Mouse (Mus musculus) forebrain, embryonic 13.5 days (tissue): Measurements from ENCODE around the gene BC034090. TPM values are rescaled to one million over a fixed set of nuclear protein-coding genes. Genes with fewer than 3 reads are reported as not detected.

ENCODE experiments used
- ATAC-seq: fragments of 200-750 bp; cut with Nextera tagmentation; 2 replicates; pipeline ENCODE4 v1.8.0; 2017
- H3K27ac ChIP-seq: fragments of 300-500 bp; sonication (generic); 2 replicates; pipeline ENCODE4 v1.5.1; 2015; ENCODE audit warnings: inconsistent platforms, mild to moderate bottlenecking, moderate library complexity
- H3K27me3 ChIP-seq: fragments of 300-500 bp; sonication (generic); 2 replicates; pipeline ENCODE4 v1.6.1; 2015; ENCODE audit warnings: mild to moderate bottlenecking, inconsistent platforms
- H3K36me3 ChIP-seq: fragments of 300-500 bp; sonication (generic); 2 replicates; pipeline ENCODE4 v1.6.1; 2015; ENCODE audit warnings: mild to moderate bottlenecking, inconsistent platforms; ENCODE audit not compliant: poor library complexity, severe bottlenecking
- H3K4me1 ChIP-seq: fragments of 300-500 bp; sonication (generic); 2 replicates; pipeline ENCODE4 v1.6.1; 2015; ENCODE audit warnings: inconsistent platforms
- H3K4me2 ChIP-seq: fragments of 300-500 bp; sonication (generic); 2 replicates; pipeline ENCODE4 v1.6.1; 2015; ENCODE audit warnings: inconsistent platforms, mild to moderate bottlenecking, moderate library complexity
- H3K4me3 ChIP-seq: fragments of 300-500 bp; sonication (generic); 2 replicates; pipeline ENCODE4 v1.5.1; 2015; ENCODE audit warnings: mild to moderate bottlenecking, inconsistent platforms
- H3K9ac ChIP-seq: fragments of 300-500 bp; sonication (generic); 2 replicates; pipeline ENCODE4 v1.6.1; 2015; ENCODE audit warnings: mild to moderate bottlenecking, inconsistent platforms
- H3K9me3 ChIP-seq: fragments of 300-500 bp; sonication (generic); replicated peaks from 2 replicates; pipeline ENCODE4 v1.6.1; 2016; ENCODE audit warnings: inconsistent platforms
- WGBS: fragments of 180-500 bp; shearing (Covaris S2); methylation state at CpG from one replicate; pipeline ENCODE4 v1.1.7; 2015; 5-methylcytosine and 5-hydroxymethylcytosine counted together
- polyA plus RNA-seq: library from polyadenylated mRNA; unstranded; fragments of >200 nt; fragmentation: Nextera tagmentation; extraction: Ambion mirVana; gene quantifications from 2 replicates; pipeline ENCODE4 v1.2.1, GENCODE M21; 2015

Gene BC034090
- polyA plus RNA-seq, 1 experiment from 2014 or later: 3.4 TPM

GRCm38 (mm10) chr1:155229464-155230411 is 14.5 kb downstream of the BC034090 start:
- ATAC-seq: peak; percentile 31; the same call in 1 of the 2 replicates
- no peak overlapping the region for H3K4me2 ChIP-seq
- H3K4me3 ChIP-seq: no peak overlapping the region
- H3K9me3 ChIP-seq: no peaks in the 10 kb centered on the region
- H3K36me3 ChIP-seq: no peaks in the 10 kb centered on the region
- H3K27ac ChIP-seq: peak overlapping the region; percentile 48
- H3K4me1 ChIP-seq: peaks cover 57% of the 10 kb centered on the region
- H3K27me3 ChIP-seq: no peaks in the 10 kb centered on the region
- H3K9ac ChIP-seq: no peak overlapping the region; the same call in 1 of the 2 replicates
- 27% methylated on average over 14 of the region's 14 CpGs for WGBS

DNA sequence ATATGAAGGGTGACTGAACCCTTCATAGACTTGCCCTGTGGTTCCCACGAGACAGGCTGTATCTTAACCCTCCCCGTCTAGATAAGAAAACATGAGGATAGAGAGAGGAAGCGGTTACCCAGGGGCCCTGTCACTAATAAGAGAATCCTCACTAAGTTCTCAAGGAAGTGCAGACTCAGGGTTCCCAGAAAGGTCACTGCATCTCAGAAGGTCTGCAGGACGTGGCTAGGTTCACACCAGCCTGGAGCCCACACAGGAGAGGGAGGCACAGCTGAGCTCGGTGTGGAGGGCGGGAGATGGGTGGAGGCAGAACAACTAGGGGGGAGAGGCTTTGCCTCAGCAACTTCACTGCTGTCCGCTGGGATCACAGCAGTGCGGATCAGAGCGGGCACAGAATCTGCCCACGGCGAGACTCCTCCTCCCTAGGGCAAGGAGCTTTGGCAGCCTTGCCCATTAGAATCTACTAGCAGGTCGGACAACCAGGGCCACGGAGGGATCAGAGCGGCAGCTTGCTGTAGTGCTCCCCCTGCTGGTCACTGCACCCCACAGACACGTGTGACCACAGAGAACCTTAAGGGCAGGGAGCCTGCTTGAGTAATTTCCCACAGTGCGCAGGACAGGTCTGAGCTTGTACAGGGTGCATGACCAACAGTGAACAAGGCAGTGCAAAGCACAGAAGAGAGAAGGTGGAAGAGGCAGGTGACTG is 20.2 kb downstream of the BC034090 start:
- Histone ChIP-seq H3K4me1 (peaks cover 38% of the 10 kb centered on the region), H3K4me3 (no peak overlapping the region), H3K9ac (0 out of 2 replicates have a peak overlapping the region, but pooled peaks have one; percentile 12), H3K36me3 (no peaks in the 10 kb centered on the region), H3K4me2 (peak overlapping the region; percentile 20), H3K9me3 (no peaks in the 10 kb centered on the region), H3K27me3 (no peaks in the 10 kb centered on the region), H3K27ac (no peak overlapping the region)
- ATAC-seq: peak; percentile 76
- WGBS: 29% methylated on average over 16 of the region's 16 CpGs

DNA sequence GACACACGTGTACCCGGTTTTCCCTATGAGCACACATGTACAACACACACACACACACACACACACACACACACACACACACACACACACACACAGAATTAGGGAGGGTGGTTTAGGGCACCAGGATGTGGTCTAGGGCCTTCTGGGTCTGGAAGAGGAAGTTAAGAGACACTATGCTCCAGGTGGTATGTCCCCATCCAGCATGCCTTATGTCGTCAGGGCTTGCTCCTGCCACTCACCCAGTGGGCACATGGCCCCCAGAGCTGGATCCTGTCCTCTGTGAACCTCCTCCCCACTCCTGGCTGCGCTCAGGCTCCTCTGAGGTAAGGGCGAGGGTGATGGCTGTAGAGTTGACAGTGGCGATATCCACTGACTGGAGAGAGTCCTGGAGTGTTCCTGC is 21.2 kb downstream of the BC034090 start:
- no peaks in the 10 kb centered on the region for H3K9me3 ChIP-seq
- H3K9ac ChIP-seq: no peak overlapping the region
- 93% methylated on average over 6 of the region's 6 CpGs for WGBS
- H3K36me3 ChIP-seq: no peaks in the 10 kb centered on the region
- peaks cover 33% of the 10 kb centered on the region for H3K4me1 ChIP-seq
- H3K4me3 ChIP-seq: no peak overlapping the region
- no peak overlapping the region for H3K4me2 ChIP-seq
- no peaks in the 10 kb centered on the region for H3K27me3 ChIP-seq
- no peak for ATAC-seq
- H3K27ac ChIP-seq: no peak overlapping the region

- no peaks in the 10 kb centered on the region for H3K27me3 ChIP-seq
- peaks cover 35% of the 10 kb centered on the region for H3K4me1 ChIP-seq
- no peak overlapping the region for H3K4me2 ChIP-seq
- no peak overlapping the region for H3K4me3 ChIP-seq
- no peak for ATAC-seq
- H3K9ac ChIP-seq: 0 out of 2 replicates have a peak overlapping the region, but pooled peaks have one; percentile 17
- no peaks in the 10 kb centered on the region for H3K9me3 ChIP-seq
- no peaks in the 10 kb centered on the region for H3K36me3 ChIP-seq
- H3K27ac ChIP-seq: peak overlapping the region; percentile 65
- WGBS: 56% methylated on average over 11 of the region's 11 CpGs
These were observed 22.1 kb downstream of the BC034090 start for GRCm38 (mm10) chr1:155222101-155222669.

GRCm38 (mm10) chr1:155218924-155219323 is 25.3 kb downstream of the BC034090 start:
- Histone ChIP-seq H3K27me3 (no peaks in the 10 kb centered on the region), H3K4me2 (no peak overlapping the region), H3K4me3 (no peak overlapping the region), H3K27ac (no peak overlapping the region), H3K9me3 (no peaks in the 10 kb centered on the region), H3K36me3 (no peaks in the 10 kb centered on the region), H3K4me1 (peaks cover 50% of the 10 kb centered on the region), H3K9ac (no peak overlapping the region)
- ATAC-seq: no peak
- WGBS: 75% methylated on average over 5 of the region's 5 CpGs

DNA sequence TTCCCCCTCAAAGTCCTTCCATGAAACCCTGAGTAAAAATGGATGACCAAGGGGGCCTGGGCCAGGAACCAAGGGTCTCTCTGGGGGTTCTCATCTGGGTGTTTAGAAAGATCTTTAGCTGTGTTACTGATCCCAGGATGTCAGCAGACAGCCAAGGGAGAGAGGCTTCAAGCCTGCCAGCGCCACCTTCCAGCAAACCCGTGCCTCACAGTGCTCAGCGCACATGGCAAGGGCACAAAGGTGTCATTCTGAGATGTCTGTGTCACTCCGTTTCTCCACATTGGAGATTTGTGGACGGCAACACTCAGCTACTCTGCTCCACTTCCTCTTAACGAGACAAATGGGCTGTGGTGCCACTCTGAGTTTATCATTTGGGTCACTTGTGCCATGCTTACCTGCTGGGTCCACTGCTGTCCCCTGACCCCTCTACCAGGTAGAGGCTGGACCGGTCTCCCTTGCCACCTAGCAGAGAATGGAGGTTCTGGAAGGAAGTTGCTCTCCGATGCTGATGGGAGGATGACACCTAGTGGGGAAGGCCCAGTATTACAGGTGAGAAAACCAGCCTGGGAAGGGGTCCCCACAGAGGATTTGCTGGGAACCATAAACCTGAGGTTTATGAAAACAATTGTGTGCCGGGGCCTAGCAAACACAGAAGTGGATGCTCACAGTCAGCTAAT is 26.2 kb downstream of the BC034090 start:
- Histone ChIP-seq H3K9ac (no peak overlapping the region), H3K9me3 (no peaks in the 10 kb centered on the region), H3K4me3 (no peak overlapping the region), H3K4me2 (no peak overlapping the region), H3K4me1 (peaks cover 51% of the 10 kb centered on the region), H3K27me3 (no peaks in the 10 kb centered on the region), H3K36me3 (no peaks in the 10 kb centered on the region), H3K27ac (no peak overlapping the region)
- WGBS: 53% methylated on average over 9 of the region's 9 CpGs
- peak; percentile 41 for ATAC-seq

DNA sequence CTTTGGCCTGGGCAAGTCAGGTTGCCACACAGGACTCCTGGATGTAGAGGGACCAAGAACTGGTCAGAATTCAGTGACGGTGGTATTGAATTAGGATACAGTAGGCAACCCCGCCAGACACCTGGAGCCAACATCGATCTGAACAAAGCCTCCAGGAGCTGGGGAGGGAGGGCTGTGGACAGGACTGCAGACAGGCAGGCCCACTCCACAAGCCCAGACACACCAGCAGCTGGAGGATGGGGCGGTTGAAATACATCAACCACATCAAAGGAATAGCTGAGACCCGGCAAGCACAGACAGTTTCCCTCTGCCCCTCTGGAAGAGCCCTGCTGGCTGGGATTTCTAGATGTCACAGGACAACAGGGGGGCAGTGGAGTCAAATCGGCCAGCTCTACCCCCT is 27.4 kb downstream of the BC034090 start:
- H3K9me3 ChIP-seq: no peaks in the 10 kb centered on the region
- H3K9ac ChIP-seq: no peak overlapping the region
- no peak overlapping the region for H3K4me2 ChIP-seq
- H3K4me1 ChIP-seq: peaks cover 56% of the 10 kb centered on the region
- ATAC-seq: no peak
- H3K27ac ChIP-seq: no peak overlapping the region
- no peaks in the 10 kb centered on the region for H3K27me3 ChIP-seq
- WGBS: 76% methylated on average over 6 of the region's 6 CpGs
- no peak overlapping the region for H3K4me3 ChIP-seq
- H3K36me3 ChIP-seq: no peaks in the 10 kb centered on the region

GRCm38 (mm10) chr1:155216313-155216712 is 27.9 kb downstream of the BC034090 start:
- WGBS: 84% methylated on average over 11 of the region's 11 CpGs
- no peak for ATAC-seq
- Histone ChIP-seq H3K36me3 (no peaks in the 10 kb centered on the region), H3K27me3 (no peaks in the 10 kb centered on the region), H3K4me3 (no peak overlapping the region), H3K9ac (no peak overlapping the region), H3K9me3 (no peaks in the 10 kb centered on the region), H3K27ac (no peak overlapping the region), H3K4me2 (no peak overlapping the region), H3K4me1 (peaks cover 55% of the 10 kb centered on the region)

DNA sequence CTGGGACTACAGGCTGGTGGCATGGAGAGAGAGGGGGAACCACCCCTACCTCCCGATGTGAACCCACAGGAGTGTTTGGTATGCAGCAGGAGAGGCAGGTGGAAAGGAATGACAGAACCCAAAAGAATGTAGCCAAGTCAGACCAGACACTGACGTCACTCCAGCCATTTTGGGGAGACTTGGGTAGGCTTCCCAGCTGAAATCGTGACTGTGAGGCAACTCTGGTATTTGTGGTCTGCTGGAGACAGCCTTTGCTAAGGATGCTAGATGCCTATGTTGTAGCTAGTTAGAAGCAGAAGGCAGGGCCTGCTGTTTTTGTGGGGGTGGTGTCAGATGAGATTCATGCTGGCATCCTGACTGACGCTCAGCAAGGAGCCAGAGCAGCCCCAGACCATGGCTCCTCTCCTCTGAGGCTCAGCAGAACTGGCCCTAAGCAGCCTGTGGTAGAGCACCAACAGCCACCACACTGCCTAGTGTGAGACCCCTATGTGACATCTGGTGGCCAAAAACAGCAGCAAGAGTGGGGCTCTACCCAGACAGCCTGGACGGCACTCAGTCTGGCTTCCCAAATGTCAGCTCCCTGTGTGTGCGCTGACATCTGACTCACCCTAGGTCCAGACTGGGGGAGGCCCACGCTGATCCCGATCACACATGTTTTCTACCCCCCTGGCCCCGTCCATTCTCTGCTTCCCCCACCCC is 29.0 kb downstream of the BC034090 start:
- WGBS: 56% methylated on average over 9 of the region's 9 CpGs
- no peak overlapping the region for H3K4me3 ChIP-seq
- peaks cover 61% of the 10 kb centered on the region for H3K4me1 ChIP-seq
- no peaks in the 10 kb centered on the region for H3K9me3 ChIP-seq
- no peaks in the 10 kb centered on the region for H3K36me3 ChIP-seq
- 0 out of 2 replicates have a peak, but pooled peaks have one; percentile 9 for ATAC-seq
- no peak overlapping the region for H3K9ac ChIP-seq
- no peaks in the 10 kb centered on the region for H3K27me3 ChIP-seq
- H3K4me2 ChIP-seq: no peak overlapping the region
- H3K27ac ChIP-seq: peak overlapping the region; percentile 35; the same call in 1 of the 2 replicates

DNA sequence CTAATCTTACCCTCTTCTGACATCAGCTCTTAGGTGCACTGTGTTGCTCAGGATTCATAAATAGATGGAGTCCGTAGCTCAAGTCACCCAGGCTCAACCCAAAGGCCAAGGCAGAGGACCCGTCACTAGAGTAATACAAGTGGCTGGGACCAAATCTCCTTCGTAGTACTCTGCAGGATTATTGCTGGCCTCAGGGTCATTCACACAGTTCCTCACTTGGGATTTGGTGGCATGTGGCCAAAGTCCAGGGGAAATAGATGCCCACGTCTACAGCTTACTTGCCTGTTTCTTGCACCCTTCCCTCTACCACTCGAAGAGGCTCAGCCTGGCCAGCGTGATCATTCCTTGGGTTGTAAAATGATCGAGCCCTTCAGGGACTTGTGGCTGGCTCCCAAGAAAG is 30.3 kb downstream of the BC034090 start:
- WGBS: 83% methylated on average over 7 of the region's 7 CpGs
- Histone ChIP-seq H3K9me3 (no peaks in the 10 kb centered on the region), H3K27me3 (no peaks in the 10 kb centered on the region), H3K4me3 (no peak overlapping the region), H3K36me3 (no peaks in the 10 kb centered on the region), H3K4me2 (no peak overlapping the region), H3K4me1 (peaks cover 67% of the 10 kb centered on the region), H3K9ac (no peak overlapping the region), H3K27ac (no peak overlapping the region)
- ATAC-seq: no peak
